Mouse (Mus musculus): Measurements from ENCODE around the gene 2010111I01Rik.

GRCm38 (mm10) chr13:63127516-63127915 lies 162.8 kb downstream of the 2010111I01Rik start:
- TF ChIP-seq E2F4 (IDR thresholded peaks at IDR 0.05; ENCODE audit: insufficient replicate concordance, low read depth, low read length), result no peak
- no peak for TF ChIP-seq ZC3H11A (IDR thresholded peaks at IDR 0.05; ENCODE audit: low read depth, low read length)
- TF ChIP-seq CTCF (conservative IDR thresholded peaks at IDR 0.05 in 1 of 2, IDR thresholded peaks at IDR 0.05 in 1 of 2; ENCODE audit: low read depth in 2 of 2, low read length in 2 of 2), result no peak
- no peak for TF ChIP-seq KAT2A (IDR thresholded peaks at IDR 0.05; ENCODE audit: insufficient replicate concordance, low read length)
- no peak for TF ChIP-seq USF1 (IDR thresholded peaks at IDR 0.05; ENCODE audit: low read depth, low read length)
- no peak for TF ChIP-seq POLR2A (IDR thresholded peaks at IDR 0.05; ENCODE audit: low read depth, low read length)
- TF ChIP-seq NELFE (IDR thresholded peaks at IDR 0.05; ENCODE audit: low read depth, low read length), result no peak
- TF ChIP-seq TCF12 (IDR thresholded peaks at IDR 0.05; ENCODE audit: low read depth, low read length), result no peak
- TF ChIP-seq RAD21 (IDR thresholded peaks at IDR 0.05; ENCODE audit: low read depth, low read length), result no peak
- no peak for TF ChIP-seq EP300 (IDR thresholded peaks at IDR 0.05; ENCODE audit: low read length)
- TF ChIP-seq ZKSCAN1 (IDR thresholded peaks at IDR 0.05; ENCODE audit: borderline replicate concordance, low read depth, low read length), result no peak
- no peak for TF ChIP-seq ZMIZ1 (IDR thresholded peaks at IDR 0.05; ENCODE audit: low read depth, low read length)
- TF ChIP-seq SMC3 (IDR thresholded peaks at IDR 0.05; ENCODE audit: low read depth, low read length), result no peak

All from CH12.LX (cell line).